Mouse (Mus musculus) liver, adult 2 months (tissue): Measurements from ENCODE around the gene Rdh12. TPM values are rescaled to one million over a fixed set of nuclear protein-coding genes. Genes with fewer than 3 reads are reported as not detected.

Source experiments
- DNase-seq: peaks from one replicate; pipeline ENCODE4 v3.0.0-alpha.2; 2011; ENCODE audit warnings: low read depth, low spot score; ENCODE audit errors: extremely low read depth
- H3K27ac ChIP-seq: fragments of 200-500 bp; replicated peaks from 2 replicates; pipeline ENCODE4 v1.5.1; 2012; ENCODE audit warnings: low read depth, mild to moderate bottlenecking, control low read depth, inconsistent platforms, low read length; ENCODE audit not compliant: insufficient read depth
- H3K27me3 ChIP-seq: fragments of 200-500 bp; 2 replicates; pipeline ENCODE4 v1.6.1; 2012; ENCODE audit warnings: mild to moderate bottlenecking, moderate library complexity, low read length, inconsistent platforms; ENCODE audit not compliant: control insufficient read depth, insufficient read depth
- H3K36me3 ChIP-seq: fragments of 200-500 bp; 2 replicates; pipeline ENCODE4 v1.6.1; 2012; ENCODE audit warnings: low read length, inconsistent platforms; ENCODE audit not compliant: control insufficient read depth, insufficient read depth
- H3K4me1 ChIP-seq: fragments of 200-500 bp; 2 replicates; pipeline ENCODE4 v1.6.1; 2011; ENCODE audit warnings: low read length; ENCODE audit not compliant: control insufficient read depth, insufficient read depth
- H3K4me3 ChIP-seq: fragments of 200-500 bp; 2 replicates; pipeline ENCODE4 v1.5.1; 2011; ENCODE audit warnings: low read depth, mild to moderate bottlenecking, control low read depth, low read length, moderate library complexity; ENCODE audit not compliant: insufficient read depth
- H3K79me2 ChIP-seq: fragments of 200-500 bp; 2 replicates; pipeline ENCODE4 v1.6.1; 2012; ENCODE audit warnings: inconsistent platforms, mild to moderate bottlenecking, low read length, moderate library complexity; ENCODE audit not compliant: control insufficient read depth, insufficient read depth
- H3K9ac ChIP-seq: fragments of 200-500 bp; 2 replicates; pipeline ENCODE4 v1.6.1; 2012; ENCODE audit warnings: low read depth, mild to moderate bottlenecking, control low read depth, inconsistent platforms, low read length
- CTCF ChIP-seq: fragments of 200-500 bp; IDR thresholded peaks from 2 replicates; pipeline ENCODE4 v1.5.1; 2011; ENCODE audit warnings: low read depth, low read length, control low read depth
- POLR2A ChIP-seq: fragments of 200-500 bp; IDR thresholded peaks from 2 replicates; pipeline ENCODE4 v1.6.1; 2011; ENCODE audit warnings: low read length, control low read depth; ENCODE audit not compliant: insufficient read depth; ENCODE audit errors: extremely low read depth
- WGBS: fragments of 180-500 bp; shearing (Covaris S2); methylation state at CpG from one replicate; pipeline ENCODE4 v1.1.7; 2018; 5-methylcytosine and 5-hydroxymethylcytosine counted together
- polyA plus RNA-seq: library from polyadenylated mRNA; depleted of rRNA; stranded (reverse); fragments of >200 nt; gene quantifications from 2 replicates; pipeline ENCODE4 v1.2.3, GENCODE M21; 2012
- total RNA-seq: library from RNA; depleted of rRNA; stranded (reverse); fragments of >200 nt; gene quantifications from 2 replicates; pipeline ENCODE4 v1.2.3, GENCODE M21; 2014

Rdh12 gene
- total and polyA plus RNA-seq, 2 experiments, result not detected

- Histone ChIP-seq H3K27ac (no peak overlapping the region), H3K36me3 (no peaks in the 10 kb centered on the region), H3K4me3 (no peak overlapping the region), H3K9ac (no peak overlapping the region), H3K79me2 (no peaks in the 10 kb centered on the region), H3K4me1 (no peaks in the 10 kb centered on the region), H3K27me3 (no peaks in the 10 kb centered on the region)
- DNase-seq, result no peak
- TF ChIP-seq POLR2A (no peak), CTCF (no peak)
- 27% methylated on average over 5 of the region's 5 CpGs for WGBS
Observed at GRCm38 (mm10) chr12:79217511-79217910, 8.8 kb downstream of the Rdh12 start.

- H3K36me3 ChIP-seq, result peaks cover 51% of the 10 kb centered on the region
- no peak for DNase-seq
- no peak overlapping the region for H3K9ac ChIP-seq
- TF ChIP-seq POLR2A (no peak), CTCF (no peak)
- H3K27me3 ChIP-seq, result no peaks in the 10 kb centered on the region
- 78% methylated on average over 11 of the region's 11 CpGs for WGBS
- H3K27ac ChIP-seq, result no peak overlapping the region
- no peaks in the 10 kb centered on the region for H3K4me1 ChIP-seq
- no peaks in the 10 kb centered on the region for H3K79me2 ChIP-seq
- no peak overlapping the region for H3K4me3 ChIP-seq
Observed at GRCm38 (mm10) chr12:79235485-79236080, 26.9 kb downstream of the Rdh12 start.

- 20% methylated on average over 2 of the region's 2 CpGs for WGBS
- TF ChIP-seq POLR2A, result no peak
- Histone ChIP-seq H3K27ac (no peak overlapping the region), H3K4me3 (no peak overlapping the region), H3K36me3 (peaks cover 61% of the 10 kb centered on the region), H3K9ac (no peak overlapping the region), H3K79me2 (no peaks in the 10 kb centered on the region), H3K27me3 (no peaks in the 10 kb centered on the region), H3K4me1 (no peaks in the 10 kb centered on the region; the same call in 1 of the 2 replicates)
- DNase-seq, result no peak
Observed at GRCm38 (mm10) chr12:79241985-79242384, 33.3 kb downstream of the Rdh12 start.

DNA sequence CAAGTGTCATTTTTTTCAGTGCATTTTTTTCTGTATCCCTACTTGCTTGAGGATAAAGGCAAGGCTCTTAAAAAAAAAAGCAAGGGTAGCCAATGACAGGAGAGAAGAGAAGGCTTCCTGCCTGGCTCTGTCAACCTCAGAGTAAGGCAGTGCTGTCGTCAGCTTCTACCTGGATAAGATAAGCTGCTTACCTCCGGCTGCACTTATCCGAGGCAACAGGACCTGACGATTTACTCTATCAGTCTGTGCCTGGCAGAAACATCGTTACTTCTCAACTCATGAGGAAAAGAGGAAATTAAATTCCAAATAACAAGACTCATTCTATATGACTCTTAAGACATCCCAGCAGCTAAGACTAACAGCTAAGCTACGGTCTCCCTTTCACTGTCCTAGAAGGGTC lies 34.2 kb downstream of the Rdh12 start:
- Histone ChIP-seq H3K36me3 (peaks cover 55% of the 10 kb centered on the region), H3K4me1 (no peaks in the 10 kb centered on the region; the same call in 1 of the 2 replicates), H3K79me2 (no peaks in the 10 kb centered on the region), H3K27ac (no peak overlapping the region), H3K27me3 (no peaks in the 10 kb centered on the region), H3K4me3 (no peak overlapping the region), H3K9ac (no peak overlapping the region)
- whole genome bisulfite sequencing, result 93% methylated on average over 6 of the region's 6 CpGs
- no peak for DNase-seq
- TF ChIP-seq CTCF, result no peak
- no peak for TF ChIP-seq POLR2A

- no peaks in the 10 kb centered on the region for H3K27me3 ChIP-seq
- 98% methylated on average over 3 of the region's 3 CpGs for WGBS
- no peak for DNase-seq
- H3K9ac ChIP-seq, result no peak overlapping the region
- TF ChIP-seq POLR2A (no peak), CTCF (no peak)
- no peaks in the 10 kb centered on the region for H3K79me2 ChIP-seq
- H3K4me1 ChIP-seq, result no peaks in the 10 kb centered on the region
- H3K27ac ChIP-seq, result no peak overlapping the region
- peaks cover 51% of the 10 kb centered on the region for H3K36me3 ChIP-seq
- no peak overlapping the region for H3K4me3 ChIP-seq
Observed at GRCm38 (mm10) chr12:79248110-79248509, 39.4 kb downstream of the Rdh12 start.

DNA sequence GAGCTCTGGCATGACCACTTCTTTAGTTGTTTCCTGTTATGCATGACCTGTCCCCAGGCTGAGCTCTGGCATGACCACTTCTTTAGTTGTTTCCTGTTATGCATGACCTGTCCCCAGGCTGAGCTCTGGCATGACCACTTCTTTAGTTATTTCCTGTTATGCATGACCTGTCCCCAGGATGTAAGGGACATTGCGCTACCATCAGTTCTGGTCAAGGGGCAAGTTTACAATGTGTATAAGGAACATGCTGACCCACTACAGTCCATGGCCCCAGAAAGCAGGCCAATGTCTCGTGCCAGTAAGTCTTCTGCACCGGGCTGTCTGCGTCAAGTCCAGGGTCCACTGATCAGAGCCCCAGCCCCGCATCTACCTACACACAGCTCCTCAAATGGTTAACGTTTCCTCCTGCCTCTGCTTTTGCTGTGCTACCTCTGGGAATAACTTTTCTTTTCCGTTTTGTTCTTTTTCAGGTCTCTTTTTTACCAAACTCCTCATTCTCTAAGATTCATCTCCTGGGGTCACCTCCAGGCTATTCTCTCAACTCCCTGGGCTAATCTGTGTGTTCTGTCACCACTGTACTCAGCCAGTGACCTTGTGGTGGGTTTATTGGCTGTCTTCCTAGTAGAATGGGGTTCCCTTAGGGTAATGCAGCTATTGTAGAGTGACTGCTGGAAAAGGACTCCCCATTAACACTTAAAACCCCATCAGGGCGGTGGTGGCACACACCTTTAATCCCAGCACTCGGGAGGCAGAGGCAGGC lies 44.8 kb downstream of the Rdh12 start:
- TF ChIP-seq CTCF (no peak), POLR2A (no peak)
- no peak overlapping the region for H3K9ac ChIP-seq
- no peak overlapping the region for H3K4me3 ChIP-seq
- no peak for DNase-seq
- H3K27me3 ChIP-seq, result no peaks in the 10 kb centered on the region
- H3K27ac ChIP-seq, result no peak overlapping the region
- peaks cover 69% of the 10 kb centered on the region for H3K36me3 ChIP-seq
- H3K79me2 ChIP-seq, result no peaks in the 10 kb centered on the region
- H3K4me1 ChIP-seq, result no peaks in the 10 kb centered on the region
- 86% methylated on average over 9 of the region's 9 CpGs for WGBS
